ENCODE assay signal across 9 mouse cellular contexts in genomic region chr9:67001050-67001449, GRCm38 (mm10). TPM values are rescaled to one million over a fixed set of nuclear protein-coding genes. Genes with fewer than 3 reads are reported as not detected.
A peak's percentile ranks its signal among the peaks of the same experiment; 100 is the strongest.
DNase-seq lines count a peak whose midpoint lies in the region; ATAC-seq lines count a peak whose summit lies in the region.
"Had no signal": no experiment of that assay in that cellular context is flagged by ENCODE, and none has a peak within 500 bp of the region (broad histone marks: within the 10 kb centered on the region; RNA-seq: fewer than 3 reads in every experiment).

No protein-coding gene starts in this region.

- H3K9me3 ChIP-seq in kidney, embryonic 14.5 days (ENCODE audit: control insufficient read depth, low read length) = no peaks in the 10 kb centered on the region
- no peaks in the 10 kb centered on the region for H3K9me3 ChIP-seq in liver, embryonic 11.5 days (ENCODE audit: control insufficient read depth, low read length)

- H3K4me2 ChIP-seq in kidney, embryonic 14.5 days (replicated peaks; ENCODE audit: low read depth, low read length) = no peak overlapping the region
- no peak overlapping the region for H3K4me2 ChIP-seq in liver, embryonic 11.5 days

- WGBS in kidney, embryonic 14.5 days = 6% methylated on average over 6 of the region's 6 CpGs
- 2% methylated on average over 6 of the region's 6 CpGs for WGBS in liver, embryonic 11.5 days

- H3K27me3 ChIP-seq in kidney, embryonic 14.5 days (ENCODE audit: control insufficient read depth, insufficient read depth, low read length) = no peaks in the 10 kb centered on the region
- no peaks in the 10 kb centered on the region for H3K27me3 ChIP-seq in liver, embryonic 11.5 days (replicated peaks; ENCODE audit: control insufficient read depth, insufficient read depth, low read length)

- ATAC-seq in activated CD4-positive, CD25-positive, alpha-beta regulatory T cell, adult 4 months = peak; percentile 65
- peak; percentile 100 for ATAC-seq in common myeloid progenitor, adult 5-6 weeks (replicated peaks; ENCODE audit: low read depth, poor library complexity, severe bottlenecking)
- ATAC-seq in kidney, embryonic 14.5 days (ENCODE audit: low FRiP score, low TSS enrichment) = peak; percentile 65
- peak; percentile 80 for ATAC-seq in liver, embryonic 11.5 days (replicated peaks; ENCODE audit: low FRiP score)
- ATAC-seq in neutrophil, adult 5-6 weeks (ENCODE audit: extremely low read depth, insufficient number of reproducible peaks, low FRiP score, poor library complexity, severe bottlenecking) = peak; percentile 85; the same call in 1 of the 2 replicates

- peak; percentile 97 for DNase-seq in 416B (ENCODE audit: low read depth)
- DNase-seq in heart, adult 11 months = peak; percentile 96
- DNase-seq in liver, embryonic 11.5 days (ENCODE audit: low spot score) = peak; percentile 79
- DNase-seq in testis, postnatal 14 days (ENCODE audit: low spot score) = peak; percentile 44

- no peak overlapping the region for H3K4me3 ChIP-seq in kidney, embryonic 14.5 days (ENCODE audit: low read length)
- no peak overlapping the region for H3K4me3 ChIP-seq in liver, embryonic 11.5 days (ENCODE audit: low read depth, low read length)
- H3K4me3 ChIP-seq: erythroblast, embryonic 14.5 days had no signal

- H3K27ac ChIP-seq in kidney, embryonic 14.5 days (ENCODE audit: low read depth, low read length) = no peak overlapping the region
- no peak overlapping the region for H3K27ac ChIP-seq in liver, embryonic 11.5 days (ENCODE audit: low read depth, low read length)

- H3K36me3 ChIP-seq in kidney, embryonic 14.5 days (ENCODE audit: control insufficient read depth, insufficient read depth, low read length) = no peaks in the 10 kb centered on the region
- no peaks in the 10 kb centered on the region for H3K36me3 ChIP-seq in liver, embryonic 11.5 days (ENCODE audit: control insufficient read depth, insufficient read depth, low read length)

- no peak overlapping the region for H3K9ac ChIP-seq in kidney, embryonic 14.5 days (ENCODE audit: low read depth, low read length)
- no peak overlapping the region for H3K9ac ChIP-seq in liver, embryonic 11.5 days (ENCODE audit: low read depth, low read length)

- no peaks in the 10 kb centered on the region for H3K4me1 ChIP-seq in kidney, embryonic 14.5 days (ENCODE audit: control insufficient read depth, insufficient read depth, low read length)
- H3K4me1 ChIP-seq in liver, embryonic 11.5 days (replicated peaks; ENCODE audit: control insufficient read depth, insufficient read depth, low read length) = peaks cover 4% of the 10 kb centered on the region; the same call in 1 of the 2 replicates

RNA-seq across cellular contexts. Expression of gene Lactb, which starts 25.8 kb away (rescaled TPM):
- 1 to 10 TPM; 3.8 to 5.9 TPM for polyA plus RNA-seq in activated CD4-positive, CD25-positive, alpha-beta regulatory T cell, adult 4 months (2017; shearing (Covaris generic))
- 21.4 and 30.6 TPM in 2 replicates for total RNA-seq in common myeloid progenitor, adult 5-6 weeks (2017)
- 20.6 and 23.4 TPM in 2 replicates for polyA plus RNA-seq in kidney, embryonic 14.5 days (2014; fragmentation: Nextera tagmentation; extraction: Ambion mirVana)
- polyA plus RNA-seq in liver, embryonic 11.5 days (2014; fragmentation: Nextera tagmentation; extraction: Ambion mirVana) = 11.6 and 12.7 TPM in 2 replicates
- 27.9 and 29.6 TPM in 2 replicates for total RNA-seq in neutrophil, adult 5-6 weeks (2017)

RNA-seq across cellular contexts. Expression of gene Tpm1, which starts 48.2 kb away (rescaled TPM):
- polyA plus RNA-seq in activated CD4-positive, CD25-positive, alpha-beta regulatory T cell, adult 4 months (2017; shearing (Covaris generic)) = 10 to 100 TPM; 30.8 to 35.8 TPM
- total RNA-seq in common myeloid progenitor, adult 5-6 weeks (2017) = 101 and 111 TPM in 2 replicates
- 395 and 422 TPM in 2 replicates for polyA plus RNA-seq in kidney, embryonic 14.5 days (2014; fragmentation: Nextera tagmentation; extraction: Ambion mirVana)
- polyA plus RNA-seq in liver, embryonic 11.5 days (2014; fragmentation: Nextera tagmentation; extraction: Ambion mirVana) = 378 and 420 TPM in 2 replicates
- 73.5 and 78.7 TPM in 2 replicates for total RNA-seq in neutrophil, adult 5-6 weeks (2017)

RNA-seq across cellular contexts. Expression of gene Rps27l, which starts 55.2 kb away (rescaled TPM):
- 100 to 1,000 TPM; 217 to 295 TPM for polyA plus RNA-seq in activated CD4-positive, CD25-positive, alpha-beta regulatory T cell, adult 4 months (2017; shearing (Covaris generic))
- 162 and 229 TPM in 2 replicates for total RNA-seq in common myeloid progenitor, adult 5-6 weeks (2017)
- 724 and 1,042 TPM in 2 replicates for polyA plus RNA-seq in kidney, embryonic 14.5 days (2014; fragmentation: Nextera tagmentation; extraction: Ambion mirVana)
- polyA plus RNA-seq in liver, embryonic 11.5 days (2014; fragmentation: Nextera tagmentation; extraction: Ambion mirVana) = 1,011 and 1,028 TPM in 2 replicates
- 17.5 and 24.7 TPM in 2 replicates for total RNA-seq in neutrophil, adult 5-6 weeks (2017)

Comparison
In these comparisons a context has a peak if more than half of its experiments do, and no peak if none do; other contexts are left out.
1. DNase-seq: peak in every context shown above with its lines; median percentile 97 in 416B; 96 in heart, adult 11 months; 79 in liver, embryonic 11.5 days; 44 in testis, postnatal 14 days.
2. RNA of gene Tpm1, which starts 48.2 kb away (polyA plus RNA-seq): 395 to 422 TPM in kidney, embryonic 14.5 days and 378 to 420 TPM in liver, embryonic 11.5 days; 30.8 to 35.8 TPM in activated CD4-positive, CD25-positive, alpha-beta regulatory T cell, adult 4 months; every median in the first group is over 10 times any median in the second.
3. Peak in every context shown above with its lines, with median percentiles within 50 percentile points of each other: ATAC-seq.